Mouse (Mus musculus): Measurements from ENCODE around the gene Pdzk1ip1. TPM values are rescaled to one million over a fixed set of nuclear protein-coding genes. Genes with fewer than 3 reads are reported as not detected.

Pdzk1ip1 gene
- polyA plus RNA-seq, 1 experiment from 2014 or later: 13.3 TPM

- Histone ChIP-seq H3K27me3 (ENCODE audit: insufficient read depth, low read length) (peaks cover 12% of the 10 kb centered on the region; the same call in 1 of the 2 replicates), H3K9ac (no peak overlapping the region), H3K4me3 (ENCODE audit: low read depth, low read length) (peak overlapping the region; percentile 32), H3K27ac (ENCODE audit: low read depth) (peak overlapping the region; percentile 73), H3K4me2 (peak overlapping the region; percentile 75), H3K9me3 (ENCODE audit: low read depth, low read length) (no peaks in the 10 kb centered on the region), H3K36me3 (ENCODE audit: insufficient read depth) (no peaks in the 10 kb centered on the region), H3K4me1 (ENCODE audit: insufficient read depth) (peaks cover 6% of the 10 kb centered on the region)
- TF ChIP-seq CTCF (IDR thresholded peaks at IDR 0.05; ENCODE audit: low read depth): no peak
- WGBS: 7% methylated on average over 11 of the region's 11 CpGs
- peak; percentile 32; the same call in 1 of the 2 replicates for ATAC-seq (ENCODE audit: insufficient read depth)
- DNase-seq: peak; percentile 19
Observed at GRCm38 (mm10) chr4:115096435-115097145, 8.1 kb downstream of the Pdzk1ip1 start.

GRCm38 (mm10) chr4:115097146-115097496, 8.6 kb downstream of the Pdzk1ip1 start:
- peaks cover 12% of the 10 kb centered on the region; the same call in 1 of the 2 replicates for H3K27me3 ChIP-seq (ENCODE audit: insufficient read depth, low read length)
- H3K4me2 ChIP-seq: peak overlapping the region; percentile 75
- ATAC-seq (ENCODE audit: insufficient read depth) (no peak), DNase-seq (peak; percentile 73)
- peaks cover 6% of the 10 kb centered on the region for H3K4me1 ChIP-seq (ENCODE audit: insufficient read depth)
- H3K9ac ChIP-seq: no peak overlapping the region
- peak; percentile 66 for TF ChIP-seq CTCF (IDR thresholded peaks at IDR 0.05; ENCODE audit: low read depth)
- no peaks in the 10 kb centered on the region for H3K36me3 ChIP-seq (ENCODE audit: insufficient read depth)
- peak overlapping the region; percentile 8; the same call in 1 of the 2 replicates for H3K4me3 ChIP-seq (ENCODE audit: low read depth, low read length)
- H3K9me3 ChIP-seq (ENCODE audit: low read depth, low read length): no peaks in the 10 kb centered on the region
- H3K27ac ChIP-seq (ENCODE audit: low read depth): no peak overlapping the region
- WGBS: under 1% methylated on average over 6 of the region's 6 CpGs

GRCm38 (mm10) chr4:115101682-115102081, 13.2 kb downstream of the Pdzk1ip1 start:
- peaks cover 3% of the 10 kb centered on the region for H3K4me1 ChIP-seq (ENCODE audit: insufficient read depth)
- H3K4me3 ChIP-seq (ENCODE audit: low read depth, low read length): no peak overlapping the region
- WGBS: 26% methylated on average over 6 of the region's 6 CpGs
- H3K27me3 ChIP-seq (ENCODE audit: insufficient read depth, low read length): no peaks in the 10 kb centered on the region
- no peak overlapping the region for H3K27ac ChIP-seq (ENCODE audit: low read depth)
- DNase-seq (peak; percentile 88), ATAC-seq (ENCODE audit: insufficient read depth) (peak; percentile 68; the same call in 1 of the 2 replicates)
- H3K9ac ChIP-seq: no peak overlapping the region
- peak; percentile 97 for TF ChIP-seq CTCF (IDR thresholded peaks at IDR 0.05; ENCODE audit: low read depth)
- no peaks in the 10 kb centered on the region for H3K36me3 ChIP-seq (ENCODE audit: insufficient read depth)
- peak overlapping the region; percentile 21; the same call in 1 of the 2 replicates for H3K4me2 ChIP-seq
- no peaks in the 10 kb centered on the region for H3K9me3 ChIP-seq (ENCODE audit: low read depth, low read length)

GRCm38 (mm10) chr4:115103510-115103909, 15.0 kb downstream of the Pdzk1ip1 start:
- H3K36me3 ChIP-seq (ENCODE audit: insufficient read depth): no peaks in the 10 kb centered on the region
- TF ChIP-seq CTCF (IDR thresholded peaks at IDR 0.05; ENCODE audit: low read depth): no peak
- H3K27ac ChIP-seq (ENCODE audit: low read depth): no peak overlapping the region
- no peak overlapping the region for H3K4me2 ChIP-seq
- DNase-seq: no peak
- no peak overlapping the region for H3K4me3 ChIP-seq (ENCODE audit: low read depth, low read length)
- ATAC-seq (ENCODE audit: insufficient read depth): no peak
- H3K27me3 ChIP-seq (ENCODE audit: insufficient read depth, low read length): no peaks in the 10 kb centered on the region
- no peaks in the 10 kb centered on the region for H3K4me1 ChIP-seq (ENCODE audit: insufficient read depth)
- no peaks in the 10 kb centered on the region for H3K9me3 ChIP-seq (ENCODE audit: low read depth, low read length)
- 58% methylated on average over 4 of the region's 4 CpGs for WGBS
- no peak overlapping the region for H3K9ac ChIP-seq

- Histone ChIP-seq H3K9me3 (ENCODE audit: low read depth, low read length) (no peaks in the 10 kb centered on the region), H3K4me1 (ENCODE audit: insufficient read depth) (no peaks in the 10 kb centered on the region), H3K4me2 (no peak overlapping the region), H3K36me3 (ENCODE audit: insufficient read depth) (no peaks in the 10 kb centered on the region), H3K4me3 (ENCODE audit: low read depth, low read length) (no peak overlapping the region), H3K27me3 (ENCODE audit: insufficient read depth, low read length) (no peaks in the 10 kb centered on the region), H3K9ac (no peak overlapping the region), H3K27ac (ENCODE audit: low read depth) (no peak overlapping the region)
- ATAC-seq (ENCODE audit: insufficient read depth) (no peak), DNase-seq (no peak)
- WGBS: 65% methylated on average over 2 of the region's 2 CpGs
- no peak for TF ChIP-seq CTCF (IDR thresholded peaks at IDR 0.05; ENCODE audit: low read depth)
Observed at GRCm38 (mm10) chr4:115111167-115111566, 22.7 kb downstream of the Pdzk1ip1 start.

GRCm38 (mm10) chr4:115113266-115113665, 24.8 kb downstream of the Pdzk1ip1 start:
- TF ChIP-seq CTCF (IDR thresholded peaks at IDR 0.05; ENCODE audit: low read depth): 0 out of 2 replicates have a peak, but pooled peaks have one; percentile 12
- H3K4me2 ChIP-seq: no peak overlapping the region
- ATAC-seq (ENCODE audit: insufficient read depth): no peak
- no peak overlapping the region for H3K4me3 ChIP-seq (ENCODE audit: low read depth, low read length)
- no peaks in the 10 kb centered on the region for H3K9me3 ChIP-seq (ENCODE audit: low read depth, low read length)
- H3K9ac ChIP-seq: no peak overlapping the region
- H3K36me3 ChIP-seq (ENCODE audit: insufficient read depth): no peaks in the 10 kb centered on the region
- H3K27me3 ChIP-seq (ENCODE audit: insufficient read depth, low read length): no peaks in the 10 kb centered on the region
- no peaks in the 10 kb centered on the region for H3K4me1 ChIP-seq (ENCODE audit: insufficient read depth)
- 19% methylated on average over 5 of the region's 5 CpGs for WGBS
- no peak overlapping the region for H3K27ac ChIP-seq (ENCODE audit: low read depth)
- no peak for DNase-seq

GRCm38 (mm10) chr4:115119642-115120041, 31.1 kb downstream of the Pdzk1ip1 start:
- Histone ChIP-seq H3K4me3 (ENCODE audit: low read depth, low read length) (no peak overlapping the region), H3K27me3 (ENCODE audit: insufficient read depth, low read length) (no peaks in the 10 kb centered on the region)

More at GRCm38 (mm10) chr4:115119642-115120041, 31.1 kb downstream of the Pdzk1ip1 start:
- no peak for TF ChIP-seq CTCF (IDR thresholded peaks at IDR 0.05; ENCODE audit: low read depth)
- no peaks in the 10 kb centered on the region for H3K36me3 ChIP-seq (ENCODE audit: insufficient read depth)
- no peak overlapping the region for H3K27ac ChIP-seq (ENCODE audit: low read depth)
- ATAC-seq (ENCODE audit: insufficient read depth) (no peak), DNase-seq (no peak)
- no peaks in the 10 kb centered on the region for H3K9me3 ChIP-seq (ENCODE audit: low read depth, low read length)
- H3K4me1 ChIP-seq (ENCODE audit: insufficient read depth): no peaks in the 10 kb centered on the region
- WGBS: 78% methylated on average over 3 of the region's 3 CpGs
- no peak overlapping the region for H3K4me2 ChIP-seq
- H3K9ac ChIP-seq: no peak overlapping the region
